Mouse (Mus musculus) limb, embryonic 10.5 days (tissue): ENCODE data around the gene Arhgap22. TPM values are rescaled to one million over a fixed set of nuclear protein-coding genes. Genes with fewer than 3 reads are reported as not detected.

Experiments
- DNase-seq: peaks from one replicate; pipeline ENCODE4 v3.0.0-alpha.2; 2017; ENCODE audit warnings: low spot score
- H3K27ac ChIP-seq: fragments of 300-500 bp; sonication (generic); 2 replicates; pipeline ENCODE4 v1.5.1; 2016; ENCODE audit warnings: mild to moderate bottlenecking
- H3K27me3 ChIP-seq: fragments of 300-500 bp; sonication (generic); 2 replicates; pipeline ENCODE4 v1.6.1; 2016; ENCODE audit warnings: low read depth, mild to moderate bottlenecking; ENCODE audit not compliant: poor library complexity, severe bottlenecking
- H3K36me3 ChIP-seq: fragments of 300-500 bp; sonication (generic); 2 replicates; pipeline ENCODE4 v1.6.1; 2016; ENCODE audit warnings: mild to moderate bottlenecking, moderate library complexity
- H3K4me1 ChIP-seq: fragments of 300-500 bp; sonication (generic); 2 replicates; pipeline ENCODE4 v1.6.1; 2016
- H3K4me3 ChIP-seq: fragments of 300-500 bp; sonication (generic); 2 replicates; pipeline ENCODE4 v1.5.1; 2016; ENCODE audit warnings: mild to moderate bottlenecking, moderate library complexity
- H3K9me3 ChIP-seq: fragments of 300-500 bp; sonication (generic); replicated peaks from 2 replicates; pipeline ENCODE4 v1.6.1; 2016; ENCODE audit warnings: mild to moderate bottlenecking
- whole genome bisulfite sequencing: fragments of 180-500 bp; shearing (Covaris S2); methylation state at CpG from one replicate; pipeline ENCODE4 v1.1.7; 2016; 5-methylcytosine and 5-hydroxymethylcytosine counted together
- polyA plus RNA-seq: library from polyadenylated mRNA; unstranded; fragments of >200 nt; fragmentation: Nextera tagmentation; extraction: Ambion mirVana; gene quantifications from 2 replicates; pipeline ENCODE4 v1.2.1, GENCODE M21; 2016

Arhgap22 gene
- polyA plus RNA-seq = 2.4 and 3.9 TPM in 2 replicates

DNA sequence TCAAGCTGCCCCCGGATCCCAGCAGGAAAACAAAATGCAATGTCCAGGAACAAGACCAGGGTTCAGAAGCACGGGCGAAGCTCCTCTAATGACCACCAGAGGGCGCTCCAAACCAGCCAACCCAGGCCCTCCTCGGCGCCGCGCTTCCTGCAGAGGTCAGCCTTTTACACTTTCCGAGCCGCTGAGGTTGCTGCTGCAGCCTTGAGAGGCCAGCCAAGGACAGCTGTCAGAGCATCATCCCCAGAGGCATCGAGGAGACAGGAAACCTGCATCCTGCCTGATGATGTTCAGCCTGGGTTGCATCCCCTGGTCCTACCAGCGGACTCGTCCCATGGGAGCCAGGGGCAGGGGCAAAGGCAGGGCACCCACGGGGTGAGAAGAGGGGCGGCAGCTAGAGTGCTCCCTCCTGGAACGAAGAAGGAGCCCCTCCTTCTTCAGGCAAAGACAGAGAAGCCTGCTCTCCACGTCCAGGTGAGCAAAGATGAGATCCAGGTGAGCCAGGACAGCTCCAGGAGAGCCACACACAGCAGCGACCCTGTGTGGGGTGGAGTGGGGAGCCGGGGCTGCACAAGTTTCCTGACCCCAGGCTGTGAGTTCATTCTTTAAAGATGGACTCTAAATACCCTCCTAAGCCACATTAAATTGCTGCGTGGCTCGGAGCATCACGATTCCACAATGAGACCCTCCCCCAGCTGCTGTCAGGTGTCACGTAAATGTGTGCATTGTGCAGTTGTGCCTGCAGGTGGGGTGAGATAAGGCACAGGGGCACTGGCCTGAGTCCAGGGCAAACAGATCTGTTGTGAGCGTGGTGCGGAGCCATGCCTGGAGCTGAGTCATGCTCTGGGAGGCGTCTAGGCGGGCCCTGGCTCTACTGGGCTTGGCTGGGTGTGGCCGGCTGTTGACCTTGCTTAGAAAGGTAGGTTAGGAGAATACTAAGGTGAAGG is at the start of gene Arhgap22:
TSS of gene Arhgap22 (plus strand) at position 204 of the 944 bp plus-strand sequence.
- no peak within 1 kb of the TSS for H3K27ac ChIP-seq
- H3K4me1 ChIP-seq = peaks cover 9% of the 10 kb centered on the region
- H3K4me3 ChIP-seq = no peak within 1 kb of the TSS
- H3K9me3 ChIP-seq = no peaks in the 10 kb centered on the region
- WGBS = 19% methylated on average over 28 of the region's 28 CpGs
- DNase-seq = peak; percentile 91
- no peaks in the 10 kb centered on the region for H3K36me3 ChIP-seq
- peaks cover 41% of the 10 kb centered on the region for H3K27me3 ChIP-seq

DNA sequence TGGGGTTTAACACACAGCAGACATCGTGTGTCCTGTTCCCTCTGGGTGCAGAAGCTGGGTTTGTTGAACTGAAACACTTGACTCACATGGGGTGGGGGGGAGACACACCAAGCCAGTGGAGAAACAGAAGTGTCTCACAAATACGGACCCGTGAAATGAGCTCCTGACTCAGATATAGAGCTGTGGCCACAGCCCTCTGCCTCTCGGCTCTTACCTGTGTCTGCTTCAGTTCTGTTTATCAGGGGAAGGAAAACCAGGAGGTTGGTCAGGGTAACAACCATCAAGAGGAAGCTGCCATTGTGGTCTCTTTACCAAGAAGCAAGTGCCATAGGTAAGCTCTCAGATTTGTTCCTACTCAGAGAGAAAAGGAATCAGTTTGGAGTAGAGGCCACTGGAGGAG is 45.1 kb upstream of the Arhgap22 start:
- Histone ChIP-seq H3K4me1 (no peaks in the 10 kb centered on the region), H3K9me3 (no peaks in the 10 kb centered on the region), H3K36me3 (no peaks in the 10 kb centered on the region), H3K27ac (no peak overlapping the region), H3K4me3 (no peak overlapping the region), H3K27me3 (no peaks in the 10 kb centered on the region)
- no peak for DNase-seq
- 93% methylated on average over 4 of the region's 4 CpGs for WGBS

DNA sequence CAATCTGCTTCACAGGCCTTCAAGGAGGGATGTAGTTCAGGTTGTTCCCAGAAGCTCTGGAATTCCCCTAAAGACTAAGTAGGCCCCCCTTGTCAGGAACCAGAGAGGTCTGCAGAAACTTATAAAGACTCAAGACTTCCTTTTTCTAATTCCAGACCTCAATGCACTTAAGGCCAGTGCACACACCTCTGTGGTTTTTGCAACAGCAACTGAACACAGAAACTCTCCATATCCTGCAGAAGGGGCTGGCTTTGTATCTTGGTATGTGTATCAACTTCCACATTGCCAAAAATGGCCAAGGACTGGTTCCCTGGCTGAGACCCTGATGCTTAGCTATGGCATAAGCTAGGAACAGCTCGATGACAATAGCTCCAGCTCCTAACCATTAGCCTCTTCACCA is 41.9 kb upstream of the Arhgap22 start:
- 93% methylated on average over 1 of the region's 1 CpGs for WGBS
- no peak for DNase-seq
- Histone ChIP-seq H3K9me3 (no peaks in the 10 kb centered on the region), H3K27ac (no peak overlapping the region), H3K27me3 (no peaks in the 10 kb centered on the region), H3K36me3 (no peaks in the 10 kb centered on the region), H3K4me3 (no peak overlapping the region), H3K4me1 (no peaks in the 10 kb centered on the region)

DNA sequence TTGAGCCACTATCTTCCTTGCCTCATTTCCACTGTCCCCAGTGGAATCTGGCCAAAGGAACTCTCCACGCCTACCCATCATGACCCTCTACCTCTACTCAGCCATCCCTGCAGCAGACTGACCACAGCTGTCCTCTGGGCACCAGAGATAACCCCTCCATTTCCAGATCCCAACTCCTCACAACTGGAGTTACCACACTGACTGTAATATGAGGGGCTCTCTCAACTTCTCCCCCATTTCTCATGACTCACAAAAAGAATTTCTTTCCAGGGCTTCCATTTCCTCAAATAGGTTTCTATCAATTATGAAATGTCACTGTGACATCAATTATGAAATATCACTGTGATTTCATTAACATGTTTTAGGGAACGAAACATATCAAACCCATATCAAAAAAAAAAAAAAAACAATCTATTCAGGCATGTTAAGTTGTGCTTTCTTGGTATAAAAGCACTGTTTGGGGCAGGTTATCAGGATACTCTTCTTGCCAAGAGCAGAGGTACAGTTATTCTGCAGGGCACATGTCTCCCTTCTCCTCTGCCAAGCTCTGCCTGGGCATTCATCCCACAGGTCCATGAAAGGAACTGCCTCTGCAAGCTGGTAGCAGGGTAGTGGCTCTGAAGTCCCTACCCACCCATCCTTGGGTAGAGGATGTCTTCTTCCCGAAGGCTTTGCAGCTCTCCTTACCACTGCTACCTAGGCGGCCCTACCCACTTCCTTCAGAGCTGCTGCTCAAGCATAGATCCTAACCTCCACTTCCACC is 38.6 kb upstream of the Arhgap22 start:
- H3K27me3 ChIP-seq = no peaks in the 10 kb centered on the region
- H3K4me3 ChIP-seq = no peak overlapping the region
- H3K9me3 ChIP-seq = no peaks in the 10 kb centered on the region
- H3K36me3 ChIP-seq = no peaks in the 10 kb centered on the region
- 71% methylated on average over 4 of the region's 4 CpGs for WGBS
- no peaks in the 10 kb centered on the region for H3K4me1 ChIP-seq
- H3K27ac ChIP-seq = no peak overlapping the region
- no peak for DNase-seq

DNA sequence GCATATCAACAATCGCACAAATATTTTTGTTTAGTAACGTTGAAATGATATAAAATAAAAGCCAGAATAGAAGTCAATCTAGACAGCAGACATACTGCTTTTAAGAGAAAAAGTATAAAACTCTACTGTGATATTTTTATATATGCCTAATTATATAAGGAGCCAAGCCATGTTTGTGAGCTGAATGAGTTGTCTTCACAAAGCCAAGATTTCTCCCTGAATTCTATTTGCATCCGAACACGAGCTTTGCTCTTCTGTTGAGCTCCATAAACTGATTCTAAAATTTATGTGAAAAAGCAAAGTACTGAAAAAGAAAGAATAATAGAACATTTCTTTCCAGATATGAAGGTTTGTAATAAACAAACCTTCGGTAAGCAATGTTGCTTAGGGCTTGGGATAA is 33.7 kb upstream of the Arhgap22 start:
- no peak overlapping the region for H3K27ac ChIP-seq
- WGBS = 92% methylated on average over 5 of the region's 5 CpGs
- H3K9me3 ChIP-seq = no peaks in the 10 kb centered on the region
- no peaks in the 10 kb centered on the region for H3K36me3 ChIP-seq
- no peak for DNase-seq
- no peaks in the 10 kb centered on the region for H3K27me3 ChIP-seq
- H3K4me3 ChIP-seq = no peak overlapping the region
- no peaks in the 10 kb centered on the region for H3K4me1 ChIP-seq

DNA sequence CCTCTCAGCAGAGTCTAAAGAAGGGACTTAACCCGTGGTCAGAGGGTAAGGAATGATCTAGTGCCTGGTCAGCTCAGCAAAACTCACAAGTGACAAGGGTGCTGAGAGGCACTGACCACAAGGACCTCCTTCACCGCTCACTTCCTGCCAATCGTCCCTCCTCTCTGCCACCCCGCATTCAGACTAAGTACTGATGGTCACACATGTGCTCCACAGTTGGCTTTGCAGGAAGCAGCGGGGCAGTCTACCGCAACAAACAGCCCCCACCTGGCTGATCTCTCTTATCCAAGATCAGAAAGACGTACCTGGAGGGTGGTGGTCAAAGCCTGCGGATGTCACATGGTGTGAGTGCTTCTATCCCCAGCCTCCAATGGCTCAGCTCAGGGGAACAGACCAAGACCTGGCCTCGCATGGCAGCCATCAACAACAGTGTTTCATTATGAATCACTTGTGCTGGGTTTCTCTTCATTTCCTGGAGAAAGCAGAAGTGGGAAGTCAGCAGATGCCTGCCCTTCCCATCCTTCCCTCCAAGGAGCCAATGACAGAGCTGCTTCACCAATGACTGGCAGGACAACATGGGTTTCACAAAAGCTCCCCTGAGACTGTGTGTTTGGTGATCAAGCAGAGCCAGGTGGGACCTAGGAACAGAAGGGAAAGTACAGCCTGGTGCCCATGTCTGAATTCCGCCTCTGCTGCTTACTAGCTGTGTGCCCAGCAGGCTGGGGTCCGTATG is 28.6 kb upstream of the Arhgap22 start, which contains the start of gene Wdfy4:
TSS of gene Wdfy4 (minus strand) at position 441 of the 733 bp plus-strand sequence.
- Histone ChIP-seq H3K9me3 (no peaks in the 10 kb centered on the region), H3K36me3 (no peaks in the 10 kb centered on the region), H3K27me3 (no peaks in the 10 kb centered on the region), H3K4me3 (no peak within 1 kb of the TSS), H3K27ac (no peak within 1 kb of the TSS), H3K4me1 (peaks cover 6% of the 10 kb centered on the region)
- DNase-seq = no peak
- 89% methylated on average over 11 of the region's 11 CpGs for WGBS

DNA sequence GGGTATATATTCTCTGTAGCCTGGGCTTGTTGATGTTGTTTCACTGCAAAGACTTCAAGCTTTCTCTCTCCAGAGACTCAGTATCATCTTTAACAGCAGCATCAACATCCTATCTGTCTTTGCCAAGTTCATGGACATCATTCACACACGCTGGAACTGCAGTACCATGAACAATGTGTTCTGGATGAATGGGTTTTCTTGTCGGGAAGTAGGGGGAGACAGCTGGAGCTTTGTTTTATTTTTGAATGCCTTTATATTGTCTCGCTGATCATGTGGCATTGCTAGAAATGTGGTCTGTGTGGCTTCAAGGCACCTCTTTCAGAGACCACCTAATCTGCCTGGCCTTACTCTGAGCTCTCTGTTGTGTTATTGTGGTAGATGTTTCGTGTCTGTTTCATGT is 26.6 kb upstream of the Arhgap22 start:
- Histone ChIP-seq H3K4me3 (no peak overlapping the region), H3K36me3 (no peaks in the 10 kb centered on the region), H3K9me3 (no peaks in the 10 kb centered on the region), H3K27ac (no peak overlapping the region), H3K27me3 (no peaks in the 10 kb centered on the region), H3K4me1 (peaks cover 6% of the 10 kb centered on the region)
- no peak for DNase-seq
- WGBS = 83% methylated on average over 4 of the region's 4 CpGs

DNA sequence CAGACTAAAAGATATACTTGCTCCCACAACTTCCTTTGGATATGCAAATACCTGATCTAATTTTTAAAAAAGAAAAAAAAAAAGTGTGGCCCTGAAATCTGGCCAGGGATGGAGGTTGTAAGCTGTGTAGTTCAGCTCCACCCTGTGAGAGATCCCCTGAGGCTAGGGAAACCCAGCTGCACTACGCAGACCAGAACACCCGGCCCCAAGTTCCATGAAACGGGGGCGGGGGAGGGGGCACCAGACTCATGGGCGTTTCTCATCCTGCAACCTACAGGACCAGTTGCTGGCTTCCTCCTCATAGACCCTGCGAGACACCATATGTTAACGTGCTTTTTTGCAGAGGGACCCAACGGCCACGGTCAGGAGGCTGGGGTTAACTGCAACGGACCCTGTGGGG is 24.6 kb upstream of the Arhgap22 start:
- WGBS = 70% methylated on average over 10 of the region's 10 CpGs
- H3K4me1 ChIP-seq = peaks cover 6% of the 10 kb centered on the region
- H3K27ac ChIP-seq = no peak overlapping the region

DNA sequence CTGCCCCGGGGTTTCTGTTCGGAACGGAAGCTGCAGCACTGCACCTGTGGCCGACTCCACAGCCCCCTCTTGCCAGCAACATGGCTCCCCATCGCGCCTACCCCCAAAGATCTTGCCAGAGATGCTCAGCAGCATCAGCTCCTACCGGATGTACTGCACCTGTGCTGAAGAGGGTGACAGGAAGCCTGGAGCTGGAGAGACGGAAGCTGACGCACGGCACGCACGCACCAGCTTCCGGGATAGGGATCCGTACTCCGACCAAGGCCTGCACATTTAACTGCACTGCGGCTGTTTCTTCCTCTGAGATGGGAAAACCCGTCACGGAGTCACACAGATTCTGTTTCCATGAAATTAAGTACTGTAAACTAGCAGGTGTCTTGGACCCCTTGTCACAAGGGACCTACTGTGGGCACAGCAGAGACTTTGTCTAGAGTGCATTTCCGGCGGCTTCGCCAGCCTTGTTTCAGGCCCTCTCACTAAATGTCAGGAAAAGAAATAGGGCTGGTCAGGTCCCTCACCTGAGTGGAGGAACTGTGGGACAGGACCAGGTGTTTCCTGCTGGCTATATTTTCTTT is 23.9 kb upstream of the Arhgap22 start:
- Histone ChIP-seq H3K9me3 (no peaks in the 10 kb centered on the region), H3K27me3 (no peaks in the 10 kb centered on the region), H3K36me3 (no peaks in the 10 kb centered on the region), H3K4me3 (no peak overlapping the region), H3K4me1 (peaks cover 6% of the 10 kb centered on the region), H3K27ac (no peak overlapping the region)
- DNase-seq = no peak
- 94% methylated on average over 21 of the region's 21 CpGs for WGBS

More for the DNA sequence above, 24.6 kb upstream of the Arhgap22 start:
- H3K4me3 ChIP-seq = no peak overlapping the region
- H3K9me3 ChIP-seq = no peaks in the 10 kb centered on the region
- H3K36me3 ChIP-seq = no peaks in the 10 kb centered on the region
- DNase-seq = no peak
- no peaks in the 10 kb centered on the region for H3K27me3 ChIP-seq

DNA sequence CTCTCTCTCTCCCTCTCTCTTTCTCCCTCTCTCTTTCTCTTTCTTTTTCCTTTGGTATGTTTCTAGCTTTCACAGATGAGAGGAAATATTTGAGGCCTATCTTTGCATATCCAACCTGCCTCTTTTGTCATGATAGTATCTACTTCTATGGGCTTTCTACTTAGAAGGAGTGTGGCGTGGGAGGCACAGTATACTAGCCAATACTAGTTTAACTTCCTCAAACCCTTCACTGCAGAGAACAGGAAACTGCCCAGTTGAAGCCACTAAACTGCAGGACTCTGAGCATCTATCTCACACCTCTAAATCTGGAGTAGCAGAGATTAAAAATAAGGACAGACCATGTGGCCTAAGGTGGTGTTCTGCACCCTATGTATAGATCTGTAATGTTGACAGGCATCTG is 23.2 kb upstream of the Arhgap22 start:
- H3K27me3 ChIP-seq = no peaks in the 10 kb centered on the region
- H3K9me3 ChIP-seq = no peaks in the 10 kb centered on the region
- H3K4me3 ChIP-seq = no peak overlapping the region
- no peaks in the 10 kb centered on the region for H3K36me3 ChIP-seq
- H3K27ac ChIP-seq = no peak overlapping the region
- WGBS = 79% methylated on average over 1 of the region's 1 CpGs
- no peak for DNase-seq
- peaks cover 6% of the 10 kb centered on the region for H3K4me1 ChIP-seq

DNA sequence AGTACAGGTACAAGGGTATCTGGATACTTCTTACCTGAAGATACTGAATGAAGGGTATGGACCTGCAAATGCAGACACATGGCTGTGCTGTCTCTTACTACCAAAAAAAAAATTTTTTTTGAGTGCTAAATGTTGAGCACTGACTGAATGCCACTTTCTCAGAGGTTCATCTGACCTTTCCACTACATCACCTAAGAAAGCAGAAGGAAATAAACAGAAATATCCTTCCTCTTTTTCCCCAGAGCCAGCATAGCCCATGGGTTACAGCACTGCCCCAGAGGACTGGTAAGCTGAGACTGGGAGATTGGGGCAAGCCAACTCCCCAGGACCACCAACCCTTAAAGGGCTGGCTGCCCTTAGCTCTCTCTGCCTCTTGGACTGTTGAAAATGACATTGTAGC is 20.1 kb upstream of the Arhgap22 start:
- no peak overlapping the region for H3K27ac ChIP-seq
- no peaks in the 10 kb centered on the region for H3K27me3 ChIP-seq

DNA sequence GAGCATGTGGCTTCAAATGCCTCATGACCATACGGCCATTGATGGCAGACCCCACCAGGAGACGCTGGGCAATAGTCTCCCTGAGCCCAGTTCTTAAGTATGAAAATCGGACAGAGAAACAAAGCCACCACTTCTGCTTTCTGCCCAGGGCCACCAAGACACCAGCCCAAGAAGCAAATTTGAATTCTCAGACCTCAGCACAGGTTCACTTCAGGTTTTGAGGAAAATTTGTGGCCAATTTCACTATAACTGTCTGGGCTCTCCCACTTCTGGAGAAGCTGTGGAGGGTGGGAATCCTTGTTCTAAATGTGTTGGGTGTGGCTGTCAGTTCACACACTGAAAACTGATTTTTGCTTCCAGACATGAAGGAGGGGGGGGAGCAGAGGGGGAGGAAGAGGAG is 19.6 kb upstream of the Arhgap22 start:
- Histone ChIP-seq H3K4me1 (peaks cover 4% of the 10 kb centered on the region), H3K27ac (no peak overlapping the region), H3K36me3 (no peaks in the 10 kb centered on the region), H3K4me3 (no peak overlapping the region), H3K9me3 (no peaks in the 10 kb centered on the region), H3K27me3 (no peaks in the 10 kb centered on the region)
- 79% methylated on average over 3 of the region's 3 CpGs for WGBS
- no peak for DNase-seq

More for the DNA sequence above, 20.1 kb upstream of the Arhgap22 start:
- Histone ChIP-seq H3K9me3 (no peaks in the 10 kb centered on the region), H3K4me1 (peaks cover 6% of the 10 kb centered on the region), H3K36me3 (no peaks in the 10 kb centered on the region), H3K4me3 (no peak overlapping the region)
- no peak for DNase-seq
